Mouse (Mus musculus) heart, adult 2 months (tissue): ENCODE results near the gene Blzf1.

Experiments
- CTCF ChIP-seq: fragments of 200-600 bp; IDR thresholded peaks from 2 replicates; pipeline ENCODE4 v1.8.1; 2022; ENCODE audit warnings: antibody characterized with exemption, mild to moderate bottlenecking, moderate library complexity
- EP300 ChIP-seq: fragments of 200-500 bp; IDR thresholded peaks from 2 replicates; pipeline ENCODE4 v1.6.1; 2011; ENCODE audit warnings: low read depth, low read length, control low read depth; ENCODE audit not compliant: insufficient read depth
- POLR2A ChIP-seq: fragments of 200-500 bp; IDR thresholded peaks from 2 replicates; pipeline ENCODE4 v1.6.1; 2011; ENCODE audit warnings: mild to moderate bottlenecking, low read depth, low read length, control low read depth; ENCODE audit not compliant: insufficient read depth

GRCm38 (mm10) chr1:164276552-164276951 lies 30.7 kb downstream of the Blzf1 start:
- TF ChIP-seq POLR2A: no peak
- no peak for TF ChIP-seq CTCF
- TF ChIP-seq EP300: no peak
